Mouse (Mus musculus) frontal cortex, adult (tissue): ENCODE measurements around the gene Bola2.
"Not testable (repeated sequence)": the region's sequence is repeated elsewhere in the genome, so short reads cannot be mapped to it uniquely, and the experiment has no call there.

ENCODE experiments used
- ATAC-seq: cut with Nextera tagmentation; 2 replicates; pipeline ENCODE4 v1.9.2; 2017; ENCODE audit warnings: mild to moderate bottlenecking, moderate library complexity, mixed read lengths; ENCODE audit not compliant: low TSS enrichment

The Bola2 gene

GRCm38 (mm10) chr7:126708175-126708952, 13.2 kb downstream of the Bola2 start:
- no peak for ATAC-seq

- no peak for ATAC-seq
Measured at GRCm38 (mm10) chr7:126710266-126710665, 15.1 kb downstream of the Bola2 start.

- no peak for ATAC-seq
Measured at GRCm38 (mm10) chr7:126711910-126712309, 16.7 kb downstream of the Bola2 start.

- ATAC-seq, result peak; percentile 62; the same call in 1 of the 2 replicates
Measured at GRCm38 (mm10) chr7:126715679-126716078, 20.5 kb downstream of the Bola2 start.

DNA sequence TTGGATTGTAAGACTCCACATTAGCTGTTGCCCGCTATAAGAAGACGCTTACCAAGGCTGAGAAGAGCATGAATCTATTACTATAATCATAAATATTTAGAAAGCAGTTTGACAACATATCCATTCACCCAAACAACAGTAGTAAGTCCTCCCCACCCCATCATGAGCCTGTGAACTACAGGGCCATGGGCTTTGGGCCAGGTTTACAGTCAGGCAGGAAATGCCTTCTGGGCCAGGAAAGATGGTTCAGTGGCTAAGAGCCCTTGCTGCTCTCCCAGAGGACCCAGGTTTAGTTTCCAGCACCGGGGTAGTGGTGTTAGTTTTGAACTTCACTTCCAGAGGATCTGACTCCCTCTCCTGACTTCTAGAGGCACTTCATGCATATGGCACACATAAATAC, 22.4 kb downstream of the Bola2 start:
- ATAC-seq, result no peak

DNA sequence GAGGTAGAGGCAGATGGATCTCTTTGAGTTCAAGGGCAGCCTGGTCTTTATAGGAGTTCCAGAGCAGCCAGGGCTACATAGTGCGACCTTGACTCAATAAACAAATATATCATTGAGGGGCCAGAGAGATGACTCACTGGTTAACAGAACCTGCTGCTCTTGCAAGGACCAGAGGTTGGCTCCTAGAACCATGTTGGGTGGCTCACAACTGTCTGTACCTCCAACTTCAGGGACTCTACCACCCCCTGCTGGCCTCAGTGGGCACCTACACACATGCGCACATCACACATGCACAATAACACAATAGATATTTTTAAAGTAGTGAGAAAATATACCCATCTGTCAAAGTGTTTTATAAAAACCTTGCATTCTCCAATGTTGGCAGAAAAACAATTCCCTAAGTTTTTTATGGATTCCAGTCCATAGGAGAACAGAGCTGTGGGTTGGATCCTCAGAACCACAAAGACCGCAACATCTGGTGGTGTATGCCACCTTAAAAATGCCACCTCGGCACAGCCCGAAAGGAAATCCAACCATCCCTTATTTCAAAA, 23.7 kb downstream of the Bola2 start:
- ATAC-seq, result peak; percentile 57

GRCm38 (mm10) chr7:126721635-126722034, 26.4 kb downstream of the Bola2 start:
- ATAC-seq, result no peak

DNA sequence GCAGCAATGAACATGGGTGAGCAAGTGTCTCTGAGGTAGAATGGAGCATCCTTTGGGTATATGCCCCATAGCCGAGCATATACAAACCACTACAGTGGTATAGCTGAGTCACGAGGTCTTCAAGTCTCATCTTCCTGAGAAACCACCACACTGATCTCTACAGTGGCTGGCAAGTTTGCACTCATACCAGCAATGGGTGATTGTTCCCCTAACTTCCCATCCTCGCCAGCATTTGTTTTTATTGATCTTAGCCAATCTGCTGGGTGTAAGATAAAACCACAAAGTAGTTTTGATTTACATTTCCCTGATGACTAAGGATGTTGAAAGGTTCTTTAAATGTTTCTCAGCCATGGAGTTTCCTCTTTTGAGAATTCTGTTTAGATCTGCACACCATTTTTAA, 29.9 kb downstream of the Bola2 start:
- no peak for ATAC-seq

- ATAC-seq, result no peak
Measured at GRCm38 (mm10) chr7:126725667-126726066, 30.5 kb downstream of the Bola2 start.

- ATAC-seq, result not testable (repeated sequence)
Measured at GRCm38 (mm10) chr7:126730256-126730789, 35.1 kb downstream of the Bola2 start.

GRCm38 (mm10) chr7:126736122-126736521, 40.9 kb downstream of the Bola2 start:
- ATAC-seq, result no peak

GRCm38 (mm10) chr7:126739551-126739950, 44.4 kb downstream of the Bola2 start:
- ATAC-seq, result peak; percentile 93

- ATAC-seq, result no peak
Measured at GRCm38 (mm10) chr7:126740132-126740735, 45.0 kb downstream of the Bola2 start.

DNA sequence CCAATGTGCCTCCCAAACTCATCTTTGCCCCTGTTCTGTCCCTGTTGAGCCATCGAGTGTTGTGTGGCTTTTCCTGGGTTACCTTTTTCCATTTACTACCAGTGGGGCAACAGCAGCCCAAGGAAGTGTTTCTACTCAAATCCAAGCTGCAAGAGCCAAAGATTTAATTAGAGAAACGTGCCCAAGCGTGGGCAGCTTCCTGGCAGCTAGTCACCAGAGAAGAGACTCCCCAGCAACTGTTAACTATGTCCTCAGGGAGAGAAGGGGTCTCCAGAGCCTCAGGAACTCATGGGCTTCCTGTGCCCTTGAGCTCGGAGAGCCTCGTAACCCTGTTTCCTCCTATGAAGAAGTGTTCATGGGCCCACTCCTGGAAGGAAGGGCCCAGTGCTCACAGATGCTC, 45.8 kb downstream of the Bola2 start:
- no peak for ATAC-seq

DNA sequence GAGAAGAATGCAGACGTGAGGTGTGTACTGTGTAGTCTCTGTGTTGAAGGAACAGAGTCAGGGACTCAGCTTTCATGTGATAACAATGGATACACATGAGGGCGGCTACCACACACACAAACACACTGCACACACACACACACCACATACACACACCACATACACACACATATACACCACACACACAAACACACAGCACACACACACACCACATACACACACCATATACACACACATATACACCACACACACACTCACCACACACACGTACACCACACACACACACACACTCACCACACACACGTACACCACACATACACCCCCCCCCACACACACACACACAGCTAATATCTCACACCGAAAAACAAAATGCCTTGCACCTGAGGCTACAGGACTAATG, 46.3 kb downstream of the Bola2 start:
- ATAC-seq, result no peak

- ATAC-seq, result no peak
Measured at GRCm38 (mm10) chr7:126741964-126742482, 46.8 kb downstream of the Bola2 start.

DNA sequence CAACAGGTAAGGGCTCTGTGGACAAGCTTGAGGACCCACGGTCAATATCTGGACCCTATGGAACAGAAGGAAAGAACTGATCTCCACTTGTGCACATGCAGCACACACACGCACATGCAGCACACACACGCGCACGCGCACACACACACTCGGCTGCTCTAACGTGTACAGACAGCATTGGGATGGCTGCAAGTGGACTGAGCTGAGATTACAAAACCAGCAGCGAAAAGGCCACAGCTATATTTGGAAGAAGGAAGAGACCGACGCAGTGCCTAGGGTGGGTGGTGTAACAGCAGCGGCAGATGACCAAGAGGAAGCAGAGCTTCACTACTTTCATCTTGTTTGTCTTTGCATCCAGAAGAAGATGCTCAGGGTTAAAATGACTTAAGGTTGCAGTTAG, 50.9 kb downstream of the Bola2 start:
- ATAC-seq, result peak; percentile 44; the same call in 1 of the 2 replicates

- ATAC-seq, result no peak; the same call in 1 of the 2 replicates
Measured at GRCm38 (mm10) chr7:126746798-126747197, 51.6 kb downstream of the Bola2 start.

DNA sequence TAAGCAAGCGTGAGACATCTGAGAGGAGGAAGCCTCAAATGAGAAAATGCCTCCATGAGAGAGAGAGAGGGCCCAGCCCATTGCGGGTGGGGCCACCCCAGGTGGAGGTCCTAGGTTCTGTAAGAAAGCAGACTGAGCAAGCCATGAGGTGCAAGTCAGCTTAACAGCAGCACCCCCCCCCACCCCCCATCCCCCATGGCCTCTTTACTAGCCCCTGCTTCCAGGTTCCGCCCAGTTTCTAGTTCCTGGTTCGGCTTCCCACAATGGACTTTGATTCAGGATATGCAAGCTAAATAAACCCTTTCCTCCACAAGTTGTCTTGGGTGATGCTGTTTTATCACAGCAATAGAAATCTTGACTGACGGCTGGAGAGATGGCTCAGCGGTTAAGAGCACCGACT, 53.6 kb downstream of the Bola2 start:
- ATAC-seq, result no peak
